Mouse (Mus musculus) liver, postnatal 0 days (tissue): ENCODE measurements around the gene Acvr2b. TPM values are rescaled to one million over a fixed set of nuclear protein-coding genes. Genes with fewer than 3 reads are reported as not detected.
"Not testable (repeated sequence)": the region's sequence is repeated elsewhere in the genome, so short reads cannot be mapped to it uniquely, and the experiment has no call there.

Experiments used
- ATAC-seq: fragments of 200-750 bp; cut with Nextera tagmentation; 2 replicates; pipeline ENCODE4 v1.8.0; 2017; ENCODE audit warnings: mild to moderate bottlenecking, moderate library complexity
- DNase-seq: peaks from one replicate; pipeline ENCODE4 v3.0.0-alpha.2; 2016
- H3K27ac ChIP-seq: fragments of 300-500 bp; sonication (generic); 2 replicates; pipeline ENCODE4 v1.5.1; 2014; ENCODE audit warnings: antibody characterized with exemption, moderate library complexity, mild to moderate bottlenecking, low read depth
- H3K27me3 ChIP-seq: fragments of 300-500 bp; sonication (generic); 2 replicates; pipeline ENCODE4 v1.6.1; 2014; ENCODE audit warnings: low read length, control low read depth, mixed read lengths; ENCODE audit not compliant: insufficient read depth
- H3K36me3 ChIP-seq: fragments of 300-500 bp; sonication (generic); replicated peaks from 2 replicates; pipeline ENCODE4 v1.6.1; 2014; ENCODE audit warnings: mild to moderate bottlenecking, control low read depth, low read length, moderate library complexity, mixed read lengths; ENCODE audit not compliant: insufficient read depth
- H3K4me1 ChIP-seq: fragments of 300-500 bp; sonication (generic); 2 replicates; pipeline ENCODE4 v1.6.1; 2014; ENCODE audit warnings: antibody characterized with exemption, mild to moderate bottlenecking, control low read depth; ENCODE audit not compliant: insufficient read depth
- H3K4me2 ChIP-seq: fragments of 300-500 bp; sonication (generic); 2 replicates; pipeline ENCODE4 v1.6.1; 2014; ENCODE audit warnings: low read depth, mild to moderate bottlenecking, low read length, moderate library complexity, mixed read lengths
- H3K4me3 ChIP-seq: fragments of 300-500 bp; sonication (generic); 2 replicates; pipeline ENCODE4 v1.5.1; 2014; ENCODE audit warnings: low read depth, low read length
- H3K9ac ChIP-seq: fragments of 300-500 bp; sonication (generic); replicated peaks from 2 replicates; pipeline ENCODE4 v1.6.1; 2014; ENCODE audit warnings: mild to moderate bottlenecking, moderate library complexity
- H3K9me3 ChIP-seq: fragments of 300-500 bp; sonication (generic); 2 replicates; pipeline ENCODE4 v1.6.1; 2016; ENCODE audit warnings: mild to moderate bottlenecking, control low read depth, low read length, mixed read lengths
- CTCF ChIP-seq: sonication (generic); IDR thresholded peaks from 2 replicates; pipeline ENCODE4 v1.5.1; 2016; ENCODE audit warnings: antibody characterized with exemption, low read depth
- EP300 ChIP-seq: IDR thresholded peaks from 2 replicates; pipeline ENCODE4 v1.6.1; 2016; ENCODE audit warnings: antibody characterized with exemption, low read depth, mild to moderate bottlenecking
- WGBS: fragments of 180-500 bp; shearing (Covaris S2); extraction: QIAGEN DNeasy Blood & Tissue Kit; methylation state at CpG from one replicate; pipeline ENCODE4 v1.1.7; 2014; ENCODE audit not compliant: insufficient replicate concordance; 5-methylcytosine and 5-hydroxymethylcytosine counted together
- polyA plus RNA-seq: library from polyadenylated mRNA; unstranded; fragments of >200 nt; fragmentation: Nextera tagmentation; extraction: Ambion mirVana; gene quantifications from 2 replicates; pipeline ENCODE4 v1.2.1, GENCODE M21; 2015

Gene Acvr2b
- polyA plus RNA-seq, 1 experiment from 2014 or later = 2.2 TPM

GRCm38 (mm10) chr9:119363229-119363628 lies 38.7 kb upstream of the Acvr2b start:
- Histone ChIP-seq H3K4me3 (no peak overlapping the region), H3K27ac (no peak overlapping the region), H3K27me3 (no peaks in the 10 kb centered on the region), H3K4me2 (no peak overlapping the region), H3K9ac (no peak overlapping the region), H3K4me1 (0 out of 2 replicates have a peak, but pooled peaks cover 2% of the 10 kb centered on the region), H3K9me3 (no peaks in the 10 kb centered on the region), H3K36me3 (peaks cover 3% of the 10 kb centered on the region)
- ATAC-seq (no peak), DNase-seq (no peak)
- TF ChIP-seq EP300 (no peak), CTCF (no peak)
- 84% methylated on average over 12 of the region's 12 CpGs for WGBS

GRCm38 (mm10) chr9:119365284-119365683 lies 36.6 kb upstream of the Acvr2b start, which contains the start of gene Slc22a14:
Gene Slc22a14 (minus strand): TSS chr9:119365553.
- Histone ChIP-seq H3K4me3 (no peak within 1 kb of the TSS), H3K27ac (no peak within 1 kb of the TSS), H3K9me3 (no peaks in the 10 kb centered on the region), H3K4me1 (no peaks in the 10 kb centered on the region), H3K4me2 (no peak within 1 kb of the TSS), H3K36me3 (peaks cover 3% of the 10 kb centered on the region), H3K9ac (no peak within 1 kb of the TSS), H3K27me3 (no peaks in the 10 kb centered on the region)
- WGBS = 49% methylated on average over 7 of the region's 7 CpGs
- DNase-seq = no peak
- TF ChIP-seq EP300 = no peak
- TF ChIP-seq CTCF = no peak
- no peak for ATAC-seq

GRCm38 (mm10) chr9:119368367-119368766 lies 33.6 kb upstream of the Acvr2b start:
- no peak overlapping the region for H3K9ac ChIP-seq
- H3K4me2 ChIP-seq = no peak overlapping the region
- H3K4me3 ChIP-seq = no peak overlapping the region
- ATAC-seq (0 out of 2 replicates have a peak, but pooled peaks have one; percentile 47), DNase-seq (no peak)
- H3K36me3 ChIP-seq = peaks cover 3% of the 10 kb centered on the region
- no peaks in the 10 kb centered on the region for H3K9me3 ChIP-seq
- no peaks in the 10 kb centered on the region for H3K27me3 ChIP-seq
- H3K27ac ChIP-seq = no peak overlapping the region
- H3K4me1 ChIP-seq = no peaks in the 10 kb centered on the region
- TF ChIP-seq CTCF = no peak
- TF ChIP-seq EP300 = no peak
- 77% methylated on average over 3 of the region's 3 CpGs for WGBS

GRCm38 (mm10) chr9:119370770-119371169 lies 31.1 kb upstream of the Acvr2b start:
- H3K27me3 ChIP-seq, ATAC-seq, H3K9me3 ChIP-seq, H3K4me1 ChIP-seq, H3K4me2 ChIP-seq, H3K9ac ChIP-seq, H3K36me3 ChIP-seq, H3K27ac ChIP-seq, DNase-seq, H3K4me3 ChIP-seq: not testable (repeated sequence)
- 80% methylated on average over 4 of the region's 4 CpGs for WGBS

GRCm38 (mm10) chr9:119371251-119371650 lies 30.7 kb upstream of the Acvr2b start:
- TF ChIP-seq EP300 (no peak), CTCF (no peak)
- no peak overlapping the region for H3K27ac ChIP-seq
- H3K4me3 ChIP-seq = no peak overlapping the region
- H3K9me3 ChIP-seq = no peaks in the 10 kb centered on the region
- H3K4me1 ChIP-seq = no peaks in the 10 kb centered on the region
- H3K4me2 ChIP-seq = no peak overlapping the region
- WGBS = 82% methylated on average over 4 of the region's 4 CpGs
- H3K36me3 ChIP-seq = peaks cover 3% of the 10 kb centered on the region
- no peak for DNase-seq
- H3K9ac ChIP-seq = no peak overlapping the region
- no peaks in the 10 kb centered on the region for H3K27me3 ChIP-seq
- ATAC-seq = no peak

GRCm38 (mm10) chr9:119375008-119375407 lies 26.9 kb upstream of the Acvr2b start:
- Histone ChIP-seq H3K4me3 (no peak overlapping the region), H3K27ac (no peak overlapping the region), H3K9me3 (no peaks in the 10 kb centered on the region), H3K4me2 (no peak overlapping the region), H3K36me3 (no peaks in the 10 kb centered on the region), H3K9ac (no peak overlapping the region), H3K27me3 (no peaks in the 10 kb centered on the region), H3K4me1 (no peaks in the 10 kb centered on the region)
- no peak for ATAC-seq
- TF ChIP-seq EP300 (no peak), CTCF (no peak)
- DNase-seq = no peak
- 80% methylated on average over 3 of the region's 3 CpGs for WGBS

GRCm38 (mm10) chr9:119375556-119375955 lies 26.4 kb upstream of the Acvr2b start:
- H3K9me3 ChIP-seq = no peaks in the 10 kb centered on the region
- no peaks in the 10 kb centered on the region for H3K27me3 ChIP-seq
- H3K9ac ChIP-seq = no peak overlapping the region
- no peak for TF ChIP-seq EP300
- TF ChIP-seq CTCF = no peak
- no peak for DNase-seq
- no peaks in the 10 kb centered on the region for H3K4me1 ChIP-seq
- no peak overlapping the region for H3K4me3 ChIP-seq
- H3K4me2 ChIP-seq = no peak overlapping the region
- H3K36me3 ChIP-seq = no peaks in the 10 kb centered on the region
- ATAC-seq = no peak
- 74% methylated on average over 6 of the region's 6 CpGs for WGBS
- no peak overlapping the region for H3K27ac ChIP-seq
